Mouse (Mus musculus) stomach, embryonic 14.5 days (tissue): ENCODE results near the gene Tpgs1. TPM values are rescaled to one million over a fixed set of nuclear protein-coding genes. Genes with fewer than 3 reads are reported as not detected.

Experiments
- ATAC-seq: fragments of 200-750 bp; cut with Nextera tagmentation; 2 replicates; pipeline ENCODE4 v1.8.0; 2017; ENCODE audit warnings: low read depth, moderate TSS enrichment; ENCODE audit not compliant: insufficient number of reproducible peaks, insufficient read depth, low FRiP score
- H3K27ac ChIP-seq: fragments of 300-500 bp; sonication (generic); 2 replicates; pipeline ENCODE4 v1.5.1; 2014; ENCODE audit warnings: mild to moderate bottlenecking, low read length, moderate library complexity, mixed read lengths
- H3K27me3 ChIP-seq: fragments of 300-500 bp; sonication (generic); 2 replicates; pipeline ENCODE4 v1.6.1; 2014; ENCODE audit warnings: low read length, control low read depth, mixed read lengths; ENCODE audit not compliant: control insufficient read depth, insufficient read depth
- H3K36me3 ChIP-seq: fragments of 300-500 bp; sonication (generic); 2 replicates; pipeline ENCODE4 v1.6.1; 2014; ENCODE audit warnings: mild to moderate bottlenecking, control low read depth, low read length, moderate library complexity, mixed read lengths; ENCODE audit not compliant: control insufficient read depth, insufficient read depth
- H3K4me1 ChIP-seq: fragments of 300-500 bp; sonication (generic); 2 replicates; pipeline ENCODE4 v1.6.1; 2014; ENCODE audit warnings: low read length, control low read depth, mixed read lengths; ENCODE audit not compliant: control insufficient read depth, insufficient read depth
- H3K4me2 ChIP-seq: fragments of 300-500 bp; sonication (generic); replicated peaks from 2 replicates; pipeline ENCODE4 v1.6.1; 2014; ENCODE audit warnings: low read depth, low read length, control low read depth
- H3K4me3 ChIP-seq: fragments of 300-500 bp; sonication (generic); 2 replicates; pipeline ENCODE4 v1.5.1; 2014; ENCODE audit warnings: low read depth, low read length, control low read depth
- H3K9ac ChIP-seq: fragments of 300-500 bp; sonication (generic); replicated peaks from 2 replicates; pipeline ENCODE4 v1.6.1; 2014; ENCODE audit warnings: low read depth, mild to moderate bottlenecking, control low read depth, low read length, moderate library complexity, mixed read lengths
- H3K9me3 ChIP-seq: fragments of 300-500 bp; sonication (generic); 2 replicates; pipeline ENCODE4 v1.6.1; 2016; ENCODE audit warnings: low read depth, low read length, control low read depth; ENCODE audit not compliant: control insufficient read depth
- whole genome bisulfite sequencing: fragments of 180-500 bp; shearing (Covaris S2); extraction: QIAGEN DNeasy Blood & Tissue Kit; methylation state at CpG from one replicate; pipeline ENCODE4 v1.1.7; 2014; 5-methylcytosine and 5-hydroxymethylcytosine counted together
- polyA plus RNA-seq: library from polyadenylated mRNA; unstranded; fragments of >200 nt; fragmentation: Nextera tagmentation; extraction: Ambion mirVana; gene quantifications from 2 replicates; pipeline ENCODE4 v1.2.1, GENCODE M21; 2014

Gene Tpgs1
- polyA plus RNA-seq, 1 experiment from 2014 or later = 64.5 TPM

DNA sequence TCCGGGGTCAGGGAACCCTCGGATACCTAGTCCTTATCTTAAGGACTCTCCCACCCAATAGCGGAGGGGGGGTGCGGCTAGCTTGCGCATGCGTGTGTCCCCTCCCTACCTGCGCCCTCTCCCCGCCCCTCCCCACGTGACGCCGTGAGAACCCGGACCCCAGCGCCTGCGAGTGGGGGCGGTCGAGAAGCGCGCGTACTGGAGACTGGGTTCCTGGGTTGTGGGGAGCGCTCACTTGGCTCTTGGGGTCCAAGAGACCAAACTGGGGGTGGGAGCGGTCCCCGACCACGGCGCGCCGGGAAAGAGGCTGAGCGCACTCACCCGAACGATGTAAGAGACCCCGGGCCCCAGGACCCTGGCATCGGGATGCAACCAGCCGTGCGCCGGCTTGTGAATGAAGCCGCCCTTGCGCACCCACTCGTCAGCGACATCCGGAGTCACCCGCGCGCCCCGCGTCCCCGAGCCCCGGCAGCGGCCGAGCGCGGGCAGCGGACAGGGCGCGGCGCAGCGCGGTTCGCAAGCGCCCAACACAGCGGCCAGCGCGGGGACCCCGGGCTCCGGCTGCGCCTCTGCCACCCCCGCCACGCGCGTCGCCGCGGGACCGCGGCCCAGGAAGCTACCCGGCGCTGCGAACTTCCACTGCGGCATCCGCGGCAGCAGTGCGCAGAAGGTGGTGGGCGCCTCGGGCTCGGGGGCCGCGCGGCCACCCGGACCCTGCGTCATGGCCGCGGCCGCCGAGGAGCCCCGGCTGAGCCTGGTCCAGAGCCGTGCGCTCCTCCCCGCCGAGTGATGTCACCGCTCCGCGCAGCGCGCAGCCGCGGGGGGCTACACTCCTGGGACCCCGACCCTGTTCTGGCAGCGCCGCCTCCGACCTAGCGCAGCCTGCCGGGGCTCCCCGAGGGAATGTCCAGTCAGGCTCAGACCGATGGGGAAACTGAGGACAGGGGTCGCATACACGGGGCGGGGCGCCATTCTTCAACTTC, 31.8 kb upstream of the Tpgs1 start, which contains the start of gene Shc2:
TSS of gene Shc2 (minus strand) at position 791 of the 983 bp plus-strand sequence.
- Histone ChIP-seq H3K4me2 (peak within 1 kb of the TSS; percentile 94), H3K9me3 (no peaks in the 10 kb centered on the region), H3K4me3 (peak within 1 kb of the TSS; percentile 73), H3K9ac (peak within 1 kb of the TSS; percentile 60), H3K36me3 (no peaks in the 10 kb centered on the region), H3K27ac (peak within 1 kb of the TSS; percentile 67), H3K27me3 (no peaks in the 10 kb centered on the region), H3K4me1 (peaks cover 11% of the 10 kb centered on the region; the same call in 1 of the 2 replicates)
- under 1% methylated on average over 98 of the region's 116 CpGs for WGBS
- peak; percentile 70 for ATAC-seq

DNA sequence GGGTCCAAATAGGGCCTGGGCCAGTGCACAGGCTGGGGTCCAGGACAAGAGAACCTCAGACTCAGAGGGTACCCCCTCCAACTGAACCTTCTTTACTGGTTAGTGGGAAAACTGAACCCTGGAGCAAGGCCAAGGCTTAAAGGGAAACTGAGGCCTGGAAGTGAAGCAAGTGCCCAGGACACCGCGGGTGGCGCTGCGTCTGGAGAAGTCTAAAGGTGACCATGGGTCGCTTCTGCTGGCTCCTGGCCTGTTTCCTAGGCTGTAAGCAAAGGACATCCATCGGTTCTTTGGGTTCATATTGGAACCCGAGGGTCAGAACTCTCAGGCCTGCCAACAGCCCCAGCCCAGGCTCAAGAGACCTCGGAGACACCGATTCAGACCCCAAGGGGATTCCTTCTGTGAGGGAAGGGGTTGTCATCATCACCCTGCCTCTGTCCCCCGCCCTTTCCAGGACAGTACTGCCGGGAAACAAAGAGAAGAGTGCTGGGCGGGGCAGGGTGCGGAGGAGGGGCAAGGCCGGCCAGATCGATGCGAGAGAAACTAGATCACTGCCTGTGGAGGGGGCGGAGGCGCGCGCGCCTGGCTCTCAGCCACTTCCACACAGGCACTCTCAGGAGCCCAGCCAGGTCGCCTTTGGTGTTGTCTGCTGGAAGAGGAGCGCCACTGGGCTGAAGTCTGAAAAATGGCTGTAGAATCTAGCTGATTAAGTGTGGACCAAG, 30.5 kb upstream of the Tpgs1 start:
- Histone ChIP-seq H3K4me1 (peaks cover 11% of the 10 kb centered on the region; the same call in 1 of the 2 replicates), H3K4me2 (peak overlapping the region; percentile 94), H3K27ac (peak overlapping the region; percentile 36; the same call in 1 of the 2 replicates), H3K9ac (no peak overlapping the region), H3K4me3 (peak overlapping the region; percentile 73; the same call in 1 of the 2 replicates), H3K9me3 (no peaks in the 10 kb centered on the region), H3K27me3 (no peaks in the 10 kb centered on the region), H3K36me3 (no peaks in the 10 kb centered on the region)
- ATAC-seq = peak; percentile 29; the same call in 1 of the 2 replicates
- 7% methylated on average over 23 of the region's 23 CpGs for WGBS

DNA sequence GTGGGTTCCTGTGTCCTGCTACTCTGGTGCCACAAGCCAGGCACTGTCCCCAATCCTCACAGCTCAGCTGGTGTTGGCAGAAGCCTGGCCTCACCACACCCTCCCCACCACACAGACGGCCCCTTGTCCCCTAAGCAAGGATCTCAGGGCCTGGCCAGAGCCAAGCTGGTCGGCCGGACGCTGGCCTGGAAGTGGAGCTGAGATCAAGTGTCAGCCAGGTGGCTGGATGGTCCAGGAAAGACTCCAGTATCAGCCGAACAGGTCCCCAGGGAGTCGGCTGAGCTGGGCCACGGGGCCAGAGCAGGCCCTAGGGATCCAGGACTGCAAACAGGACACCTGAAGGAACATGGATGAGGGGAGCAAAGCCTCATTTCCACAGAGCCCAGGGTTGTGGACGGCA, 23.5 kb upstream of the Tpgs1 start, which contains the start of gene Odf3l2:
TSS of gene Odf3l2 (minus strand) at position 28 of the 400 bp plus-strand sequence.
- no peak for ATAC-seq
- Histone ChIP-seq H3K4me2 (no peak within 1 kb of the TSS), H3K4me3 (no peak within 1 kb of the TSS), H3K27ac (no peak within 1 kb of the TSS), H3K27me3 (no peaks in the 10 kb centered on the region), H3K9me3 (no peaks in the 10 kb centered on the region), H3K9ac (no peak within 1 kb of the TSS), H3K36me3 (no peaks in the 10 kb centered on the region), H3K4me1 (no peaks in the 10 kb centered on the region)
- WGBS = 69% methylated on average over 8 of the region's 8 CpGs

DNA sequence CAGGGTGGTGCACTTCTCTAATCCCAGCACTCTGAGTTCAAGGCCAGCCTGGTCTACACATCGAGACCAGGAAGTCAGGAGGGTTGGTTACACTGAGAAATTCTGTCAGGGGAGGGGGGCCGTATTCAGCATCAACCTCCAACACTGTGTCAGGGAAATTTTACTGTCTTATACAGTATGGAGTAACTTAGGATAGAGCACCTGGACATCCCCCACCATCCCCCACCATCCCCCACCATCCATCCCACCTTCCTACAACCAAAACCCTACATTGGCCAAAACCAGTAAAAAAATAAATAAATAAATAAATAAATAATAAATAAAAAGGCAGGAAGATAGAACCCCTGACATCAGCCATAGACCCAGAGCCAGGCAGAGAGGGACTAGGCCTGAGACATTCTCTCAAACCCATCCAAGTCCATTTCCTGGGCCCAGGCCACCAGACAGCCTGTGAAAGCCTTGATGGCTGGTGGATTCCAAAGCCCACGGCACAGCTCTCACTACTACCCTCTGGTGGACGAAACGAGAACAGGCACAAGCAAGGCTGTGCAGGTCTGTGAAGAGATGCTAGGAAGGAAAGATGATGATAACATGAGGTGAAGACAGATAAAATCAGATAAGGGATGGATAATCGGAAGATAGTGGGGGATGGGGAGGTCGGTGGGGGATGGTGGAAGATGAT, 20.0 kb upstream of the Tpgs1 start:
- no peak overlapping the region for H3K27ac ChIP-seq
- H3K4me3 ChIP-seq = no peak overlapping the region
- WGBS = 29% methylated on average over 7 of the region's 7 CpGs
- H3K9ac ChIP-seq = no peak overlapping the region
- no peak overlapping the region for H3K4me2 ChIP-seq
- no peaks in the 10 kb centered on the region for H3K9me3 ChIP-seq
- no peaks in the 10 kb centered on the region for H3K4me1 ChIP-seq
- no peaks in the 10 kb centered on the region for H3K36me3 ChIP-seq
- peak; percentile 36 for ATAC-seq
- H3K27me3 ChIP-seq = no peaks in the 10 kb centered on the region

DNA sequence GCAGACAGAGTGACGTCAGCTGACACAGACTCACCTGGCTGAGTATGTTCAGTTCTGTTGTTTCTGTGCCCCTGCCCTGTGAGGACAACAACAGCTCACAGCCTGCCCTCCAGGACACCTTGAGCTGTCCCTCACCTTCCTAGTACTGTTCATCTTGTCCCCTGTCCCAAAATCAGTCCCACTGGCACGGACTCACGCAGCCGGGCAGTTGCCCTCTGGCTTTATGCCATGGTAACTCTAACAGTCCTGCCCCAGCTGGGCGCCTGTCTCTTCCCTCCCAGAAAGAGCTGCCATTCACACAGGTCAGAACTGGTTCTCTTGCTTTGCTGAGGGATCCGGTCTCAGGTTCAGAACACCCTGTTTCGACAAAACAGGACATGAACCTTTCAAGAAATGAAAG, 16.4 kb upstream of the Tpgs1 start:
- no peak overlapping the region for H3K4me3 ChIP-seq
- H3K4me2 ChIP-seq = no peak overlapping the region
- WGBS = 81% methylated on average over 7 of the region's 7 CpGs
- no peaks in the 10 kb centered on the region for H3K27me3 ChIP-seq
- H3K4me1 ChIP-seq = no peaks in the 10 kb centered on the region
- H3K9ac ChIP-seq = no peak overlapping the region
- H3K9me3 ChIP-seq = no peaks in the 10 kb centered on the region
- ATAC-seq = no peak
- H3K27ac ChIP-seq = no peak overlapping the region
- no peaks in the 10 kb centered on the region for H3K36me3 ChIP-seq

DNA sequence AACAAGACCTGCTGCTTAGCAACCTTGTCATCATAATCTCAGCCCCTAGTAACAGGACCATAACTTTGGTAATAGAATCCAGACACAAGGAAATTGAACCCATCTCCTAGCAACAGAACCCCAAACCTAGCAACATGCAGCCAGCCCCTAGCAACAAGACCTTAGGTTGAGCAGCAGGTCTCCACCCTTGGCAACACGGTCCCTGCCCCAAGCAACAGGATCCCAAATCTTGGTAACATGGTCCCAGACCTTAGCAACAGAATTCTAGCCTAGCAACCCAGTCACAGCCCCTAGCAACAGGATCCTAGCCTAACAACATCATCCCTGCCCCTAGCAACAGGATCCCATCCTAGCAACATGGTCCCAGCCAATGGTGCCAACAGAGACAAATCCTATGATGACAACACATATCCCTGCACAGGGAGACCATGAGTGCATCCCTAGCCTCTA, 14.2 kb upstream of the Tpgs1 start:
- H3K27me3 ChIP-seq = no peaks in the 10 kb centered on the region
- 45% methylated on average over 1 of the region's 1 CpGs for WGBS
- no peaks in the 10 kb centered on the region for H3K4me1 ChIP-seq
- H3K27ac ChIP-seq = no peak overlapping the region
- H3K9ac ChIP-seq = no peak overlapping the region
- H3K9me3 ChIP-seq = no peaks in the 10 kb centered on the region
- ATAC-seq = no peak
- no peaks in the 10 kb centered on the region for H3K36me3 ChIP-seq
- H3K4me2 ChIP-seq = no peak overlapping the region
- no peak overlapping the region for H3K4me3 ChIP-seq

DNA sequence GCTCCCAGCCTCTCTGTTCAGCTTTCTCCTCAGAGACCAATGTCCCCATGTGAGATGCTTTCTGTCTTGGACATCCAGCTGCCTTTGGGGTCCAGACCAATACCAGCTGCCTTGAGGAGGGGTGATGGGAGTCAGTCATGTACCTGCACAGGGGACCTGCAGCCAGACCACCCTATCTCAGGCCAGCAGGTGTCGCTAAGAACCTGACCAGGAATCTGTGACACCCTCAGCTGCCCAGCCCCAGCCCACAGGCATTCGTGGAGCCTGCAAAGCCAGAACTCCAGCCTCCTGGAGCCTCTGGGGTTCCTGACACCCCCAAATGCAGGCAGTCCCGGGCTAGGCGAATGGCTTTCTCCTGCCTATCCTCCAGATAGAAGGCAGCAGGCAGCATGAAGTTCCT, 10.3 kb upstream of the Tpgs1 start:
- H3K4me1 ChIP-seq = no peaks in the 10 kb centered on the region
- no peak overlapping the region for H3K27ac ChIP-seq
- ATAC-seq = no peak
- H3K36me3 ChIP-seq = no peaks in the 10 kb centered on the region
- H3K27me3 ChIP-seq = no peaks in the 10 kb centered on the region
- H3K4me3 ChIP-seq = no peak overlapping the region
- no peak overlapping the region for H3K4me2 ChIP-seq
- WGBS = 12% methylated on average over 4 of the region's 4 CpGs
- no peaks in the 10 kb centered on the region for H3K9me3 ChIP-seq
- no peak overlapping the region for H3K9ac ChIP-seq

DNA sequence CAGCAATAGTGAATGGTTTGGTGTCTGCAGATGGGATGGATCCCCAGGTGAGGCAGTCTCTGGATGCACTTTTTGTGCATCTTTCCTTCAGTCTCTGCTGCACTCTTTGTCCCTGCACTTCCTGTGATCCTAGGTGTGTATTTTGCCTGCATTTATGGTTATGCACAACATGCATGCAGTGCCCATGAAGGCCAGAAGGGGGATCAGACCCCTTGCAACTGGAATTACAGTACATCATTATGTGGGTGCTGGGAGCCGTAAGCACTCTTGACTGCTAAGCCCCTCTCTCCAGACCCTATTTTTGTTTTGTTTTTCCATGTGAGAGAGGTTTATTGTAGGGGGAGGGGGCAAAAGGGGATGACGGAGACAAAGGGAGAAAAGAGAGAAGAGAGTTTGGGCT, 8.9 kb upstream of the Tpgs1 start:
- Histone ChIP-seq H3K27ac (no peak overlapping the region), H3K4me3 (no peak overlapping the region), H3K4me1 (no peaks in the 10 kb centered on the region), H3K36me3 (no peaks in the 10 kb centered on the region), H3K9ac (no peak overlapping the region), H3K27me3 (no peaks in the 10 kb centered on the region), H3K4me2 (no peak overlapping the region), H3K9me3 (no peaks in the 10 kb centered on the region)
- ATAC-seq = no peak
- 78% methylated on average over 2 of the region's 2 CpGs for WGBS
